Mouse (Mus musculus): ENCODE results near the gene Gar1.

The Gar1 gene

DNA sequence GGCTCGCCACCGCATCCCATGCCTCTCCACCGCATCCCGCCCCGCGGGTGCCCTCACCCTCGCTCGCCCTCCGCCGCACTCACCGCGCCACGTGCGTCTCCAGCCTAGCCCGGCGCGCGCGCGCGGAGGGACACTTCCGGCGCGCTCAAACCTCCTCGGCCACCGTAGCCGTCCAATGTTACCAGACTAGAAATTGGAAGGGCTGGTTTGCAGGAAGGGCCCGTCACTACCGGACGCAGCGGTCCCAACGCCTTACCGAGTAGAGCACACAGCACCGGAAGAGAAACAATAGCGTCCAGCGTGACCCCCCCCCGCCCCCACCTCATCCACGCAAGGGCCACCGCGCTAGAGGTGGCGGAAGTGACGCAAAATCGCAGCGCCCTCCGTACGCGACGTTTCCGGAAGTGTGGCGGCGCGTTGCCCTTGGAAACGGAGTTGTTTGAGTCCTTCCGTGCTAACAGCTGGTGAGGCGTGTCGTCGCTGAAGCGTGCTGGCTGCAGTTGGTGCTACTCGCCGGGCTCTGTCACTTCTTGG is at the start of gene Gar1:
Gene Gar1 (minus strand): TSS at position 362 of the 534 bp plus-strand sequence.
- peak; percentile 97 for DNase-seq (ENCODE audit: extremely low read depth, insufficient read length, low spot score)

DNA sequence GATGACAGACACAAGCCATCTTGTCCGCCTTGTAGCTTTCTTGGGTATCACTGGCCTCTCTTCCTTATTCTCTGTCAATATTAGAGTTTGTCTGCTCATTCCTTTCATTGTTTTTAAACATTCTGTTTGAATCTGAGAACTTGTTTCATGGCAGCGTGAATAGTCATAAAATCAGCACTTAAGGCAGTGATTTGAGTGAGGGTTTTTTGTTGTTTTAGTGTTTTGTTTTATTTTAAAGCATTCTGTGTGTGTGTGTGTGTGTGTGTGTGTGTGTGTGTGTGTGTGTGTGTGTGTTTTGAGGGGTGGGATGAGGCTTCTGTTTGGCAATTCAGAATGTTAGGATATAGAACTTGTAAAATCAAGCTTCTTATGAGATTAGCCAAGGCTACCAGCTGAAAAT is 48.7 kb upstream of the Gar1 start:
- DNase-seq (ENCODE audit: extremely low read depth, insufficient read length, low spot score): no peak

DNA sequence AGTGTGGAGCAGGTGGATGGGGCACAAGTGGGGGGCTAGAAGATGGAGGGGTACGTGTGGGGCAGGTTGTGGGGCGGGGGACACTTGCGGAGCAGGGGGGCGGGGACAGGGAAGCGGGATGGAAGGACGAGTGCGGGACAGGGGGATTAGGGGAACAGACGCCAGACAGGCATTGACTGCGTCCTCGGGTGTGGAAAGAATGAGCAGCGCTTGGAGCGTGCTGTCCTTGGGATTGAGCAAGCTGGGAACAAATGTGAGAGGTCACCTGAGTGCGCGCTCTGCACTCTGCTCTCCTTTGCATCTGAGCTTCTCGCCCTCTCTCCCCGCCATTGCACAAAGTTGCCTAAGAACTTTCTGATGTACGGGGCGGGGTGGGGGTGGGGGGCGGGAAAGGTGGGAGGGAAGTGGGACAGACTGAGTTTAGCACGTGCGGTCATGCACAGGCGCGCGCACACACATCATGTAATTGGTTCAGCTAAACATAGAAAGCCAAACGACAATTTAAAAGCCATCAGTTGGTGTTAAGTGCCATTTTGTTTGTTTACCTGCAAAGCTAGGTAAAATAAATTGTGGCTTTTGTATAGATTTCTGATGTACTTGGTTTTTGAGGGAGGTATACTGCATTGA is 48.0 kb upstream of the Gar1 start:
- DNase-seq (ENCODE audit: extremely low read depth, insufficient read length, low spot score): no peak

DNA sequence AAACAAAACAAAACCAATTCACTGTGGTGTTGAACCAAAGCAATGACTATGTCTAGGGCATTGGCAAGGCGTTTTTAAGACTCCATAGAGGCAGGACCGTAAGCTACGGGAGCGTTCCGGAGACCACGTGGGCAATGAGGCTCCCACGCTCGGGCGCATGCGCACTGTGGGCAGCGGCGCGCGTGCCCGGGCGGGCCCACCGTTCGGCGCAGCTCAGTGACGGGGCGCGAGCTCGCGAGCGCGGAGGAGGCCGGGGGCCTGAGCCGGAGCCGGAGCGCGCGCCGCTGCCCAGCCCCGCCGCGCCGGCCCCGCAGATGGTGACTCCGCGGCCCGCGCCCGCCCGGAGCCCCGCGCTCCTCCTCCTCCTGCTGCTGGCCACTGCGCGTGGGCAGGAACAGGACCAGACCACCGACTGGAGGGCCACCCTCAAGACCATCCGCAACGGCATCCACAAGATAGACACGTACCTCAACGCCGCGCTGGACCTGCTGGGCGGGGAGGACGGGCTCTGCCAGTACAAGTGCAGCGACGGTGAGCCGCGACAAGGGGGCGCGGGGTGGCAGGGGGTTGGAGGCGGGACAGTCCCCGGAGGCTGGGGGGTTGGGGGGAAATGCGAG is 47.3 kb upstream of the Gar1 start, which contains the start of gene Pla2g12a:
Gene Pla2g12a (plus strand): TSS at position 202 of the 617 bp plus-strand sequence.
- peak; percentile 82 for DNase-seq (ENCODE audit: extremely low read depth, insufficient read length, low spot score)

DNA sequence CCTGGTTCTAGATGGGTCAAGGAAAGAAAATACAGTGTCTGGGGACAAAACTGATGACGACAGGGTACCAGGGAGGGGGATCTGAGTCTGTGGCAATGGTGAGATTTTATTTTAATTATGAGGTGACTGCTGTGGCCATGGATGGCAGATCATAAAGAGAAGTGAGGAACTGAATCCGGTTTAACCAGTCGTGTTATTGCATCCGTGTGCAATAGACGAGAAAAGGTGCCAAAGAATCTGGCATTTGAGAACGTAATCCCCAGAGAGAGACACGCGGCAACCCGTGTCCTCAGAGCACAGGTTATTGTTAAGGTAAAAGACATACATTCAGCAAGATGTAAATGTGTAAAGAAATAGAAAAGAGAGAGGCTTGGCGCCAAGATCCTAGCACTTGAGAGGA is 46.1 kb upstream of the Gar1 start:
- no peak for DNase-seq (ENCODE audit: extremely low read depth, insufficient read length, low spot score)

DNA sequence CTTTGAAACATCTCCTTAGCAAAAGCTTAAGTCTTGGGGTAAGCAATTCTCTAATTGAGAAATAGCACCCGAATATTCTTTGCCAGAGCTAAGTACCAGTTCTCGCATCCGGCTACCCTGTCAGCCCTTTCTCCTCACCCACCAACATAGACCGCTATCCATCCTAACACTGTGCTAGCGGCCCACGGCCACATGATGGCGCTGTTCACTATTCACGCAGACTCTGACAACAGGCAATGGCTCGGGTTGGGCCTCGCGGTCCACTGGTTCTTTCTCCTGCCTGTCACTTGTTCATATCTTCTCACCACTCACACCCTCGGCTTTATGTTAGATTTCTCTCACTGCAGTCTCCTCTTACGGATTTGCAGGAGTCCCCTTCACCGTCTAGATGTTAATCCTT is 32.5 kb upstream of the Gar1 start:
- DNase-seq (ENCODE audit: extremely low read depth, insufficient read length, low spot score): no peak

DNA sequence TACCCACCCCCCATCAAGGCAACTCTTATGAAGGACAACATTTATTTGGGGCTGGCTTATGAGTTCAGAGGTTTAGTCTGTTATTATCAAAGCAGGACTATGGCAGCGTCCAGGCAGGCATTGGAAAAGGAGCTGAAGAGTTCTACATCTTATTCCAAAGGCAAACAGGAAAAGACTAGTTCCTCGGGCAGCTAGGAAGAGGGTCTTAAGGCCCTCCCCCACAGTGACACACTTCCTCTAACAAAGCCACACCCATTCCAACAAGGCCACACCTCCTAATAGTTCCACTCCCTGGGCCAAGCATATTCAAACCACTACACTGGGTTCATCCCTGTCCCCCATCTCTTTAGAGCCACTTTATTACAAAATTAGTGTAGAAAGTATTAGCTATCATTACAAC is 31.4 kb upstream of the Gar1 start:
- no peak for DNase-seq (ENCODE audit: extremely low read depth, insufficient read length, low spot score)

DNA sequence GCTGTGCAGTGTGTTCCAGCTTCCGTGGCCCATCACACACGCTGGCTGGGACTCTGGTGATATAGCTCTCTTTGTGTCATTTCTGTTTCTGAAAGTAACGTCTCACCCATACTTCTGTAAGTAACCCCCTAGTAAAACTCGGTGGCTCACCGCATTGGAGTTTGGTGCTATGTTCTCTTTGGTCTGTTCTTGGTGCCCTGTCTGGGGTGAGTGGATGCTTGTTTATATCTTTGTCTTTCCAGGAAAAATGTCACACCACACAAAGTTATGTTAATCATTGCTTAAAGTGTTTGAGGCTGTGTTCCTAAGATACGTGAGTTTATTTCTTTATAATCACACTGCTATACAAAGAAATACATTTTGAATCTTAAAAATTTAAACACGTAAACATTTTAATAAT is 15.7 kb upstream of the Gar1 start:
- DNase-seq (ENCODE audit: extremely low read depth, insufficient read length, low spot score): no peak

DNA sequence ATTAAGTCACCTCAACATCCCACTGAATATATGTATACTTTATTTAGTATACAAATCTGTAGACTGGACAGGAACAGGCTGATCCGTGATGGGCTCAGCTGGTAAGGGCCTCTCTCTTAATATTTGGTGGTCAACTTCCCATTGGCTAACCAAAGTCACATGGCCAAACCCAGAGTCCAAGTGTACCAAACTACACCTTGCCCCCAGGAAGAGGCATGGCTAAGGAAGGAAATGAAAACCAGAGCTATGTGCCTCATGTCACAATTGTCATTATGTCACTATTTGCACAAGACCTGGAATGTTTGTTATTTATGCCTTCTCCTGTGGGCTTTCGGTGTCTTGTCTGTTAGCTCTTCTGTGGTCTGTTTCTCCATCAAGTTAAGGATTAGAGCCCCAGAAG is 14.7 kb upstream of the Gar1 start:
- DNase-seq (ENCODE audit: extremely low read depth, insufficient read length, low spot score): no peak

DNA sequence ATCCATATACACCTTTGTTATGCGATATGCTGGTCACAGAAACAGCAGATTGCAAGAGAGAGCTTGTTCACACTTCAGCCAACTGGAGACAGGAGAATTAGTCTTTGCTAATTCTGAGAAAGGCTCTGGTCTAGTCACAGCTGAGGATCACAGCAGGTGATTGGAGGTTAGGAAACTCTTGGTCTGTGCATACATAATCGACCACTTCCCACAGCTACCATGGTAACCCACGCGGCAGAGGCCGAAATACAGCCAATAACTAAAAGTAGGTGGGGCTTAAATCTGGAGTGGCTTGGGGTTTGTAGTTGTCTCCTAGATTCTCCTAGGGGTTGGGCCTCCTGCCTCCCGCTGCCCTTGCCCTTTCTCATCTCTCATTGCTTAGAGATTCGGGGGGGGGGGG is 6.8 kb upstream of the Gar1 start:
- no peak for DNase-seq (ENCODE audit: extremely low read depth, insufficient read length, low spot score)

DNA sequence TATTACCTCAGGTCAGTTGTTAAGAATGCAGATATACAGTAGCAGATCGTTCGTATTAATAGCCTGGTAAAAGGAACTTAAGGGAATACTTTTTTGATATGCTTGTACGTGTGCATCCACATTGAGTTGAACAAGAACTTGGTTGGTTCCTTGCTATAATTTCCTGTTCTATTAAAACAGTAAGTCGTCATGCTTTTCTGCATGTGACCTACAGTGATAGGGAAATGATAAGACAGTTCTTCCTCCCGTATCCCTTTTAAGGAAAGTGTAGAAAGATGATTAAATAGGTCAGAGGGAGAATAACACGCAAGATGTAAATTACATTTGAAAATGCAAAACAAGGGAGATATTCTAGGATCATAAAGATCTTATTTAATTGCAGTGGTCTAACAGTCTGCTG is 5.8 kb upstream of the Gar1 start:
- no peak for DNase-seq (ENCODE audit: extremely low read depth, insufficient read length, low spot score)

DNA sequence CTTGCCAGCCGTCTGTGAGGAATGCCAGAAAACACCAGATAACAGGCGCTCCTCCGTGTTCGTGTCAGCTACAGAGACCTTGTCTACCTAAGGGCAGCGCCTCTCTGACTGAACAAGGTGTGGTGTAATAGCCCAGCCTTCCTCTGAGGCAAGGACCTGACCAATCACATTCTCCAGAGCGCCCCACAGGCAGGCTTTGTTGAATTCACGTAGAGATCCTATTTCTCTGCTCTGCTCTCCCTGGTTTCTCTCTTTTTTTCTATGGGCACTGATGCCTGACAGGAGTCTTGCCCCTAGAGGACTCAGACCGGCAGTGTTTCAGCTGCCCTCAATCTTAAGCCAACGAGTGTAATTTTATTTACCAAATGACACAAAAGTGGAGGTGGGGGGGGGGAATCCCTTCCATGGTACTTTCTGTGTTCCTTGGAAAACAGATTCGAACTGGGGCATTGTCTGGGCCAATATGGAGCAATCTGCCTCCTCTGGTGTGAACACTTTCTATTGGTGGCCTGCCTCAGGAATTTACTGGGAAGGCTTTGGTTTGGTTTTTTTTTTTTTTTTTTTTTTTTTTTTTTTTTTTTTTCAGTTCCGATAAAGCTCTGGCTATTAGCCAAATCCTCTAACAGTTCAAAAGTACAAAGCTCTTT is 5.0 kb upstream of the Gar1 start:
- DNase-seq (ENCODE audit: extremely low read depth, insufficient read length, low spot score): no peak

DNA sequence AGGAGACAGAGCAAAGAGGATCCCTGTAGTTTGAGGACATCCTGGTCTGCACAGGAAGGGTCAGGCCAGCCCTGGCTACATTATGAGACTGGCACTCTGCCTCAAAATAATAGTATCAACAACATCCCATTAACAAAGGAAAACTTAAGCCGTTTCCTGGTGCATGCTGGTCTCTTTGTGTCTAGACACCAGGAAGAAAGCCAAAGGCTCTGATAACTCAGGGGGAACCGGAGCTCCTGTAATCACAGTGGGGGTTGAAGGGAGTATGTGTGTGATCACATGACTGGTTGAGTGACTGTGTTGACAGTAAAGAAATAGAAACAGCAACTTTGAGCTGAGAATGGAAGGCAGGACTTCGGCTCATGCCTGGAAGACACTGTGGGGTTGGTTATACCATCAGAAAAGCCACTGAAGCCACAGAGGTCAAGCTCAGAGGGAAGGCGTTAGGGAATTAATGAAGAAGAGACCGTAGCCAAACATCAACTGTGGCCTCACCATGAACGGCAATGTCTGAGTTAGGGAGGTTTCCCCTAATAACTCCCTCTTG is 4.3 kb upstream of the Gar1 start, which contains the start of gene Cfi:
Gene Cfi (plus strand): TSS at position 497 of the 547 bp plus-strand sequence.
- DNase-seq (ENCODE audit: extremely low read depth, insufficient read length, low spot score): no peak

DNA sequence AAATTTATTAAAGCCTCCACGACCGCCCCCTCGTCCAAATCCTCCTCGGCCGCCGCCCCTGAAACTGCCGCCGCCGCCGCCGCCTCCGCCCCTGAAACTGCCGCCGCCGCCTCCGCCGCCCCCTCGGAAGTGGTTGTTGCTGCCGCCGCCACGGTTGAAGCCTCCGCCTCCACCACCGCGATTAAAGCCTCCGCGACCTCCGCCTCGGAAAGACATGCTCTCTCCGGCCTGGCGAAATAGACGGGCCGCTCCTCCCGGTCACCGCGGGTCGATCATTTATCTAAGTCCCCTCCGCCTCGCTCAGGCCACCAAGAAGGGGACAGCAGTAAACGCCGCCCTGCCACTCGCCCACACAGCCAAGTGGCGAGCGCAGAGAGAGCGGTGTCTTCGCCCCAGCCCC is 570 bp downstream of the Gar1 start:
- no peak for DNase-seq (ENCODE audit: extremely low read depth, insufficient read length, low spot score)

DNA sequence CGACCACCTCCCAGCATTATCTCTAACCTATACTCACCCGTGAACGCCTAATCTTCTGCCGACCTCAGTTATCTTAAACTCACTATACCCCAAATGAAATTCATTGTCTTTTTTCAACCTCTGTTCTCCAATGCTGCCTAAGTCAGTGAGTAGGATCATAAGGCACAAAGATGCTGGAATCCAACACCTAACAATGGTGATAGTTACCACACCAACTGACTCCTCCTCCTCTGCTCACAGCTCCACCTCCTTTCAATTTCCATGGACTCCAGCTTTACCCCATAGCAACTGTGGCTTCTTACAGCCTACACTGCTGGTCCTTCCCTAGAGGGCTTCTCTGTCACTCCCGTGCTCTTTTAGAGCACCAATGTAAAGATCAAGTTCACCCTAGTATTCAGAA is 3.5 kb downstream of the Gar1 start:
- DNase-seq (ENCODE audit: extremely low read depth, insufficient read length, low spot score): no peak

DNA sequence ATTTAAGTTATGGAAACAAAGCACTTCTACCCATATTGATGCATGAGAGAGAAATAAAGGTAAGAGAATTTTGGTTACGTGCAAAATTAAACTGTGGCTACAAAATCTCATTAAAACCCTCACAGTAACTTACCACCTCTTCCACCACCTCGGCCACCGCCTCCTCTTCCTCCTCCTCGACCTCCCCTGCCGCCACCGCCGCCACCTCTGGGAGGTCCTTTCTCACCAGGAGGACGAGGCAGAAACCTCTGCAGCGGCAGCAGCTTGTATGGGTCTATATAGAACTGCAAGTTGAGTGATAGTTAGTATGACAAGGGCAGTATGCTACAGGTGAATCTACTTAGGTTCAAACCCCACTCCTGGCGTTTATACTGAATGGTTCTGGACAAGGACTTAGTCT is 4.5 kb downstream of the Gar1 start:
- DNase-seq (ENCODE audit: extremely low read depth, insufficient read length, low spot score): no peak

DNA sequence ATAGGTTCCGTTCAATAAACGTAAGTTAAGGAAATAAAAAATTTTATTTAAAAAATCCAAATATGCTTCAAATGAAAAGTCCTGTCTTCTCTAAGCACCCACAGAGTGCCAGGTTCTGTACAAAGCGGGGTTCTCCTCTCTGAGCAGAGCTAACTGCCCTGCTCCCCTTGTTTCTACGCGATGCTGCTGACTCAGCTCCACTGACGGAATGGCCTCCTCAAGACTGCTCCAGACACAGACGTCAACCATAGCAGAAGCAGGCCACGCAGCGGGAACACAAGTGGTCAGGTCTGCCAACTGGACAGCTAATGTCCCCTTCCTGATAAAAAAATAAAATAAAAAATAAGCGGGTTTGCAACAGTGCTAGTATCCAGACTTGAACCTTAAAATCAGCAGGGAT is 6.3 kb downstream of the Gar1 start:
- no peak for DNase-seq (ENCODE audit: extremely low read depth, insufficient read length, low spot score)

DNA sequence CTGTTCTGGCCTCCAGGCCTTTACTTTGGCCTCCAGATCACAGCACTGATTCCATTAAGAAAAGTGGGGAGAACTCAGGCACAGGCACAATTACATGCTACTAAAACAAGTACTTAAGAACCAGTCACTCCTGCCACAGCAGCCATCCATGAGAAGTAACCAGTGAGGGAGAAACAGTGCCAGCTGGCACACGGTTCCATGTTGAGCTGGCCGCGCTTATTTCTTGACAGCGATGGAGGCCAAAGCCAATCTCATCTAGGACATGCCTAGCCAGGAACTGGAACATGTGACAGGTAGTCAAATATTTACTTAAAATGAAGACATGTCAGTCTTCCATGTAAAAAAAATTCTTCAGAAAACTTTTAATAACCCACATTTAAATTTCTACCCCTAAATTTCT is 7.0 kb downstream of the Gar1 start:
- DNase-seq (ENCODE audit: extremely low read depth, insufficient read length, low spot score): no peak

DNA sequence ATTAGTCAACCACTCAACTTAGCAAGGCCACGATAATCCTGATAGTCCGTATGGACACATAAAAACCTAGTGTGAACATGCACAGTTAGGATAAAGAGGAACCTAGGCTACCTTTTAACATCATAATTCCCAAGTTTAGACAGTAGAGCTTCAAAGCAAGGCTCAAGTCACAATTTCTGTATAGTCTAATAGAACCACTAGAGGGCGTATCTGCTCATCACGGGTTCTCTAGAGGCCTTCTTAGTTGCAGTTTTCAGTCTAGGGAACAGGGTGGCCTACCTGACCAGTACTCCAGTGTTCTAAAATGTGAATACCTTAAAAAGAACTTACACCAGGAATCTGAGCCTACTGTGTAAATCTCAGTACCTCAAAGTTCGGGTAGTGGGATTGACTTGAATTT is 7.9 kb downstream of the Gar1 start:
- DNase-seq (ENCODE audit: extremely low read depth, insufficient read length, low spot score): no peak

DNA sequence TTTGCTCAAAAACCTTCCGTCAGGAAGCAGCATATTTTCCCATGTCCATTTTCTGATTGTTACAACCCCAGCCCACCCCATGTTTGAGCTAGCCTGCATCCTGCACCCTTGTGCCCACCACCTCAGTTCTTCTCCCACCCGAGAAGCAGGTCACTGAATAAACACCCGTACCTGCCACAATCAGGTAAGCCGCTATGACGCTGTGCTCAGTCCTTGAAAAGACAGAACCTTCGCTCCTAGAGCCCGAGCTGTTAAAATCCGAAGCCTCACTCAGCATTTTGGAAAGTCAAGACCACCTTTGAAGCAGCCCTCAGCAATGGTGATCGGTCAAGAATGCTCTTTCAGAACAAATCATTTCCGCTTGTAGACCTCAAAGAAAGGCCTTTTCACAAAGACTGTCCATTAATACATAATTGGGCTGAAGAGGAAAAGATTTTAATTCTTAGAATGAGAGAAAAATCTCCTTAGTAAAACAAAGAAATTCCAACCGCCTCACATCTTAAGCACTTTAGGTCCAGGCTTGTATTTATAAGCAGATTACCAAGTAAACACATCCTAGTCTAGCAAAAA is 8.9 kb downstream of the Gar1 start, which contains the start of gene Rrh:
Gene Rrh (minus strand): TSS at position 382 of the 570 bp plus-strand sequence.
- DNase-seq (ENCODE audit: extremely low read depth, insufficient read length, low spot score): no peak

DNA sequence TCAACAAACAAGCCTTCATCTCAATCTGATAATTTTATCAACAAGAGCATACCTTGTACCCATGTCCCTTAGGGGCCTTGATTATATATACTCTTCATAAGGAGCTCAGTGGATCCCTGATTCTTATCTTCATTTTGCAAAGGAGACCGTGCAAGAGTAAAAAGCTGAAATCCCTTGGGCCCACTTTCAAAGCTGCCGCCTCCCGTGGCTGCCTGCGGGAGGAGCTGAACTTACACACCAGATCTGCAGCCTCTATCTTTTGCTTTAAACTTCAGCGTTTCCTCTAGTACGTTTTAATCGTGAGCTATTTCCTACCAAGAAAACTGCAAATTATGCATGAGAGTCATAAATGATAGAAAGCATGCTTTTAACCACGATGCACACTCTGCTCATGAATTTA is 9.5 kb downstream of the Gar1 start:
- DNase-seq (ENCODE audit: extremely low read depth, insufficient read length, low spot score): no peak
